Mouse (Mus musculus): Measurements from ENCODE around the gene Cdk7. TPM values are rescaled to one million over a fixed set of nuclear protein-coding genes. Genes with fewer than 3 reads are reported as not detected.

Gene Cdk7
- polyA plus RNA-seq (2017; shearing (Covaris generic)): 99.6 TPM

GRCm38 (mm10) chr13:100730861-100731176 lies at the start of gene Cdk7:
Gene Cdk7, minus strand, starts transcription at chr13:100730939.

GRCm38 (mm10) chr13:100775252-100776055 lies 44.7 kb upstream of the Cdk7 start, which contains the start of gene Cenph:
Gene Cenph, minus strand, starts transcription at chr13:100775899.

GRCm38 (mm10) chr13:100744036-100744744 lies 13.5 kb upstream of the Cdk7 start, which contains the start of gene Mrps36:
Gene Mrps36, minus strand, starts transcription at chr13:100744659.

GRCm38 (mm10) chr13:100669291-100670022 lies 61.3 kb downstream of the Cdk7 start, which contains the start of gene Ccdc125:
Gene Ccdc125, plus strand, starts transcription at chr13:100669717.

Other genes starting within 250 kb of the Cdk7 start
- gene Gtf2h2, start 238.4 kb downstream of the Cdk7 start, polyA plus RNA-seq (2017; shearing (Covaris generic)): 58.4 TPM
- 1.7 TPM for gene Ocln, start 178.2 kb downstream of the Cdk7 start, polyA plus RNA-seq (2017; shearing (Covaris generic))
- gene Marveld2, start 114.0 kb downstream of the Cdk7 start, polyA plus RNA-seq (2017; shearing (Covaris generic)): 9.2 TPM
- 134 TPM for gene Ak6, start 80.0 kb downstream of the Cdk7 start, polyA plus RNA-seq (2017; shearing (Covaris generic))
- gene Rad17, start 79.9 kb downstream of the Cdk7 start, polyA plus RNA-seq (2017; shearing (Covaris generic)): 28.7 TPM
- 8.3 TPM for gene Taf9, start 79.4 kb downstream of the Cdk7 start, polyA plus RNA-seq (2017; shearing (Covaris generic))
- 27.9 TPM for gene Ccdc125, start 61.2 kb downstream of the Cdk7 start, polyA plus RNA-seq (2017; shearing (Covaris generic))
- gene Mrps36, start 13.7 kb upstream of the Cdk7 start, polyA plus RNA-seq (2017; shearing (Covaris generic)): 103 TPM
- gene Cenph, start 45.0 kb upstream of the Cdk7 start, polyA plus RNA-seq (2017; shearing (Covaris generic)): 3.3 TPM
- 9.7 TPM for gene Ccnb1, start 55.6 kb upstream of the Cdk7 start, polyA plus RNA-seq (2017; shearing (Covaris generic))
- gene Slc30a5, start 102.5 kb upstream of the Cdk7 start, polyA plus RNA-seq (2017; shearing (Covaris generic)): 14.2 TPM

Measured in inflammation-experienced regulatory T-cells, adult 16 weeks (primary cell).